Mouse (Mus musculus) embryonic facial prominence, embryonic 10.5 days (tissue): ENCODE results near the gene Mycbp2. TPM values are rescaled to one million over a fixed set of nuclear protein-coding genes. Genes with fewer than 3 reads are reported as not detected.

Experiments
- DNase-seq: peaks from one replicate; pipeline ENCODE4 v3.0.0-alpha.2; 2017; ENCODE audit warnings: low spot score
- H3K27ac ChIP-seq: fragments of 300-500 bp; sonication (generic); replicated peaks from 2 replicates; pipeline ENCODE4 v1.5.1; 2016; ENCODE audit warnings: mild to moderate bottlenecking
- H3K27me3 ChIP-seq: fragments of 300-500 bp; sonication (generic); replicated peaks from 2 replicates; pipeline ENCODE4 v1.6.1; 2016; ENCODE audit warnings: low read depth, mild to moderate bottlenecking; ENCODE audit not compliant: poor library complexity, severe bottlenecking
- H3K36me3 ChIP-seq: fragments of 300-500 bp; sonication (generic); replicated peaks from 2 replicates; pipeline ENCODE4 v1.6.1; 2016; ENCODE audit warnings: mild to moderate bottlenecking, moderate library complexity
- H3K4me1 ChIP-seq: fragments of 300-500 bp; sonication (generic); 2 replicates; pipeline ENCODE4 v1.6.1; 2016
- H3K4me3 ChIP-seq: fragments of 300-500 bp; sonication (generic); 2 replicates; pipeline ENCODE4 v1.5.1; 2016; ENCODE audit warnings: mild to moderate bottlenecking, moderate library complexity
- H3K9me3 ChIP-seq: fragments of 300-500 bp; sonication (generic); 2 replicates; pipeline ENCODE4 v1.6.1; 2016; ENCODE audit warnings: mild to moderate bottlenecking
- WGBS: fragments of 180-500 bp; shearing (Covaris S2); methylation state at CpG from one replicate; pipeline ENCODE4 v1.1.7; 2016; 5-methylcytosine and 5-hydroxymethylcytosine counted together
- polyA plus RNA-seq: library from polyadenylated mRNA; unstranded; fragments of >200 nt; fragmentation: Nextera tagmentation; extraction: Ambion mirVana; gene quantifications from 2 replicates; pipeline ENCODE4 v1.2.1, GENCODE M21; 2016

Gene Mycbp2
- polyA plus RNA-seq, 1 experiment from 2014 or later = 18.0 TPM

DNA sequence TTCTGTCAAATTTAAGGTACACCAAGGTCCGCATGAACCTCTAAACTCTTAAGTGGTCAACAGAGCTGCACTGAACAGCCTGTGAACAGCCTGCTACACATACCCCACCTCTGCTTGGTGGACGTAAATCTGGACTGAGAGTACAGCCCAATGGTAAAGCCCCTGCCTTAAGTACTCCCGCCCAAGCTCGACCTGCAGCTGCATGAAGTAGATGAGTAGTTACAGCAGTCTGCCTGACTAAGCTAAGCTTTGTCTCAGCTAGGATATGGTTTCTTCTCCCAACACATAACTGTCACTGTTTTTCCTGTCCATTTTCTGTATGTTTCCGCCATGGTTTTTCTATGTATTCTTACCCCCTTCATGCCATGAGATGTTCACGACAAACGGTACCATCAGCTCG lies 250.8 kb downstream of the Mycbp2 start:
- no peak for DNase-seq
- Histone ChIP-seq H3K27me3 (no peaks in the 10 kb centered on the region), H3K4me1 (peaks cover 16% of the 10 kb centered on the region), H3K9me3 (no peaks in the 10 kb centered on the region), H3K36me3 (peaks cover 54% of the 10 kb centered on the region), H3K27ac (no peak overlapping the region), H3K4me3 (no peak overlapping the region)
- WGBS = 91% methylated on average over 8 of the region's 8 CpGs

- H3K36me3 ChIP-seq = peaks cover 57% of the 10 kb centered on the region
- WGBS = 93% methylated on average over 8 of the region's 8 CpGs
- no peaks in the 10 kb centered on the region for H3K9me3 ChIP-seq
- no peak for DNase-seq
- H3K27me3 ChIP-seq = no peaks in the 10 kb centered on the region
- peaks cover 16% of the 10 kb centered on the region for H3K4me1 ChIP-seq
- no peak overlapping the region for H3K27ac ChIP-seq
- no peak overlapping the region for H3K4me3 ChIP-seq
These were observed 251.6 kb downstream of the Mycbp2 start for GRCm38 (mm10) chr14:103095036-103095435.

- 77% methylated on average over 4 of the region's 4 CpGs for WGBS
- Histone ChIP-seq H3K4me1 (peaks cover 16% of the 10 kb centered on the region), H3K4me3 (no peak overlapping the region), H3K27me3 (no peaks in the 10 kb centered on the region), H3K27ac (no peak overlapping the region), H3K36me3 (peaks cover 68% of the 10 kb centered on the region), H3K9me3 (no peaks in the 10 kb centered on the region)
- DNase-seq = no peak
These were observed 252.9 kb downstream of the Mycbp2 start for GRCm38 (mm10) chr14:103093670-103094069.

DNA sequence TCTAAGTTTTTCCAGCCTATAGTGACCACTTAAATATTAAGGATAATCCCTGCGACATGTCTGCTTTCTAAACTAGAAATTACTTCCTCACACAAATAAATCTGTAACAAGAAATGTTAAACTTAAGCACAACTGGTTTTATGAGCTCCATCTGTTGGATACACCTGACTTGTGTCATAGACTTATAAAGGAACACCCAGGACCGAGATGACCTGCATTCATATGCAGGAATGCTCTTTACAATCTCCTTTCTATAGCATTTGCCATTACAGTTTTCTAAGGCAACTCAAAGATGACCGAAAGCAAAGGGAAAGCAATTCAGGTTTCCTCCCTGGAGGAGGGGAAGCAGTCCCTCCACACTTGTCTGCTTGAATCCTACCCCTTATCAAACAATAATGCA lies 253.4 kb downstream of the Mycbp2 start:
- H3K36me3 ChIP-seq = peaks cover 72% of the 10 kb centered on the region
- H3K27me3 ChIP-seq = no peaks in the 10 kb centered on the region
- no peak for DNase-seq
- no peak overlapping the region for H3K4me3 ChIP-seq
- WGBS = 92% methylated on average over 3 of the region's 3 CpGs
- H3K27ac ChIP-seq = no peak overlapping the region
- H3K9me3 ChIP-seq = no peaks in the 10 kb centered on the region
- peaks cover 16% of the 10 kb centered on the region for H3K4me1 ChIP-seq

DNA sequence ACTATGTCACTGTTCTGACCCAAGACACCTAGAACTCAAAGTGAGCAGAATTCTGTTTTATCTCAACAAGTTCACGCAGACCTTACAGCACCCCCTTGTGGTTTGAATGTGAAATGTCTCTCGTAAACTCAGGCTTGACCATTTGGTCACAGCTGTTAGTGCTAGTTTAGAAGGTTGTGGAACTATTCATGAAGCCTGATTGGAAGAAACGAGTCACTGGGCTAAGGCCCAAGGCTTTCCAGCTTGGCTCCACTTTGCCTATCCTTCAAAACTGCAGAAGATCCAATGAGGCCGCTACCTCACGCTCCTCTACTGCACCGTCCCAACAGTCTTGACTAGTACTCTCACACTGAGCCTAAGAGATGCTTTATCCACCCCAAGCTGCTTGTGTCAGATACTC lies 258.0 kb downstream of the Mycbp2 start:
- DNase-seq = no peak
- Histone ChIP-seq H3K36me3 (peaks cover 89% of the 10 kb centered on the region), H3K4me1 (no peaks in the 10 kb centered on the region), H3K27me3 (no peaks in the 10 kb centered on the region), H3K27ac (no peak overlapping the region), H3K4me3 (no peak overlapping the region), H3K9me3 (no peaks in the 10 kb centered on the region)
- WGBS = 78% methylated on average over 6 of the region's 6 CpGs

GRCm38 (mm10) chr14:103087846-103088245 lies 258.8 kb downstream of the Mycbp2 start:
- no peak for DNase-seq
- WGBS = 92% methylated on average over 5 of the region's 5 CpGs
- Histone ChIP-seq H3K9me3 (no peaks in the 10 kb centered on the region), H3K27me3 (no peaks in the 10 kb centered on the region), H3K4me1 (no peaks in the 10 kb centered on the region), H3K27ac (no peak overlapping the region), H3K4me3 (no peak overlapping the region), H3K36me3 (peaks cover 89% of the 10 kb centered on the region)

DNA sequence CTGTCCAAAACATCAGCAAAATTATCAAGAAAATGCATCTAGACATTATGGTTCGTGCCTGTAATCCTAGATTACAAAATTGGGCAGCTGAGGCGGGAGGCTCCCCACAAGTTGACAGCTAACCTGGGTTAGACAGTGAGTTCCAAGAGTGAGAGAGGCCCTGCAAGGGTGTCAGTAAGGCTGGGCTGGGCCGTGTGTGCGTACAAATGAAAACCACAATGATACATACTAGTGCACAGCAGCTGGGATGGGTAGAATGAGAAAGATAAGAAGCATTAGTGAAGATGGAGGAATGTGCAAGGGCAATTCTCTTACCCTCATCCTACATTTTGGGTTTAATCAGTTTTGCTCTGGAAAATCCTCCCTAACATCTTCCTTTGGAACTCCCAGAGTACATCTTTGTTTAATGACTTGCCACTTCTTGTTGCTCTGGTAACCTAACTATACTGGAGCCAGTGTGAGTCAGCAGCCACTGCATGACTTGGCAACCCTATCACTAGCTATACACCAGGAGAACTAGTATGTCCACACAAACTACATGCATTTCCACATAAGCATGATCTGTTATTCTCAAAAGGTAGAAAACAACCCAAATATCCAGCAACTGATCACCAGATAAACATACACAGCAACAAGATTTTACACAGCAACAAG lies 259.8 kb downstream of the Mycbp2 start:
- Histone ChIP-seq H3K36me3 (peaks cover 89% of the 10 kb centered on the region), H3K27me3 (no peaks in the 10 kb centered on the region), H3K4me1 (no peaks in the 10 kb centered on the region), H3K9me3 (no peaks in the 10 kb centered on the region), H3K27ac (no peak overlapping the region), H3K4me3 (no peak overlapping the region)
- 93% methylated on average over 4 of the region's 4 CpGs for WGBS
- no peak for DNase-seq

- DNase-seq = no peak
- peaks cover 85% of the 10 kb centered on the region for H3K36me3 ChIP-seq
- no peaks in the 10 kb centered on the region for H3K4me1 ChIP-seq
- H3K27me3 ChIP-seq = no peaks in the 10 kb centered on the region
- no peaks in the 10 kb centered on the region for H3K9me3 ChIP-seq
- H3K4me3 ChIP-seq = no peak overlapping the region
- 85% methylated on average over 1 of the region's 1 CpGs for WGBS
- H3K27ac ChIP-seq = no peak overlapping the region
These were observed 260.6 kb downstream of the Mycbp2 start for GRCm38 (mm10) chr14:103085840-103086533.

DNA sequence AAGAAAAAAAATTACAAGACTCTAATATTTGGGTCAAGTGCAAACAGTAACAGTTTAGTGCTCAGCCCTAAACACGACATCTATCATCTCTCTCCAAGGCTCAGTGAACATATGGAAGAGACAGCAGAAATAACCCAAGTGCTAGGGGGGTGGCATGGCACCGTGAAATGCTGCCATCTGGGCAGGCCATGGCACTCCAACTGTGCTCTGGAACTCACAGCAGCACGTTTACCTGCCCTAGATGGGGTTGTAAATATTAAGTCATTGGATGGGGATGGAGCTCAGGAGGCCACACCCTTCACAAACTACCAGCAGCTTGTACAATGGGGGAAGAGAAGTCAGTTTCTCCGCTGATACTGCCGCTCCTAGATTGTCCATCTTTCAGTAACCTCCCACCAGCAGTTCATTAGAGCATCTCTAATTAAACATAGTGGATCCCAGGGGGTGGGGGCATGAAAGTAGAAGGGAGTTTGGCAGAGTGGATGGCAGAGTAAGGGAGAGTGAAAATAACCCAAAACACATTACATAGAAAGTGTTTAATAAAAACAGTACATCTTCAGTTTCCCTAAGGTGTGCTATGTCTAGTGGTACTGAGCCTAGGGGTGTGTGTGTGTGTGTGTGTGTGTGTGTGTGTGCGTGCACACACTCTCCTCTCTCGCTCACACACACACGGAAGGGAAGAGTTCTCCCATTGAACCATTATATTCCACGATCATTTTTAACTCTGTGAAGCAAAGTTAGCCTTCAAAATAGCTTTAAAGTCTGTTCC lies 267.2 kb downstream of the Mycbp2 start:
- Histone ChIP-seq H3K27ac (no peak overlapping the region), H3K4me1 (no peaks in the 10 kb centered on the region), H3K27me3 (no peaks in the 10 kb centered on the region), H3K4me3 (no peak overlapping the region), H3K36me3 (peaks cover 79% of the 10 kb centered on the region), H3K9me3 (no peaks in the 10 kb centered on the region)
- 90% methylated on average over 9 of the region's 9 CpGs for WGBS
- DNase-seq = no peak

DNA sequence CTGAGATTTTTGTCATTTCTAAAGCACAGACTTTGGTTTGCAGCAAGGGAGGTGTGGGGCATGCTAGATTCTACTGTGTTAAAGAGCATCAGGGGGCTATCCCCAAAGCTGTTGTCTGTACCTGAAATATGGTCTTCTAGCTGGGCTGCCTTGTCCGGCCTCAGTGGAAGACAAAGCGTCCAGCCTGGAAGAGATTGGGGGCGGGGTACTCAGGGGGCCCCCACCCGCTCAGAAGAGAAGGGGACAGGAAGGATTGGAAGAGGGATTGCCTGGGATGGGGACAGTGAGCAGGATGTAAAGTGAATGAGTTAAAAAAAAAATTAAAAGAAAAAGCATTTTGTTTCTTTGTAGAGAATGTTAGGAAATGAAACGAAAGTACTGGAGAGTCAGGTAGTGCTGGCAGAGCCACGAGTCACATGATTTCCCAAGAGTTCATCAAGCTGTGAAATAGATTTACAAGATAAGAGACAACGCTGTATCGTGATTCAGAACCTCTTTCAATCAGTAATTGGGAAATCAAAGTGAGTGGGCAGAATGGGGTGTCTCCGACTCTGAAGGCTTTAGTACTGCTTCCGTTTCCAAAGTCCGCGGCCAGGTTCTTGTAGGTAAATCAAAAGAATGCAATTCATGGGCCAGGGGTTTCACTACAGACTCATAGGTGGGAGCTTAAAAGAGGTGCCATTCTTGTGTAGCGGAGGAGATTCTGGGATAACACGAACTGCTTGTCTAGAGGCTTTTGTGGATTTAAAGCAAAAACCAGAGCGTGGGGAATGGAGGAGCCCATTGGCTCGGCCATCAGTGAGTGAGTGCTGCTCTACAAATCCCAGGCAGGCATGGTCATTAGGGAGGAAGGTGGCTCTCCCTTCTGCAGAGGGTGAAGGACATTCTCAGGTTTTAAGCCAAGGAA lies 268.4 kb downstream of the Mycbp2 start:
- no peak overlapping the region for H3K27ac ChIP-seq
- no peaks in the 10 kb centered on the region for H3K27me3 ChIP-seq
- no peaks in the 10 kb centered on the region for H3K4me1 ChIP-seq
- H3K9me3 ChIP-seq = no peaks in the 10 kb centered on the region
- peaks cover 79% of the 10 kb centered on the region for H3K36me3 ChIP-seq
- no peak for DNase-seq
- WGBS = 90% methylated on average over 16 of the region's 16 CpGs
- H3K4me3 ChIP-seq = no peak overlapping the region

DNA sequence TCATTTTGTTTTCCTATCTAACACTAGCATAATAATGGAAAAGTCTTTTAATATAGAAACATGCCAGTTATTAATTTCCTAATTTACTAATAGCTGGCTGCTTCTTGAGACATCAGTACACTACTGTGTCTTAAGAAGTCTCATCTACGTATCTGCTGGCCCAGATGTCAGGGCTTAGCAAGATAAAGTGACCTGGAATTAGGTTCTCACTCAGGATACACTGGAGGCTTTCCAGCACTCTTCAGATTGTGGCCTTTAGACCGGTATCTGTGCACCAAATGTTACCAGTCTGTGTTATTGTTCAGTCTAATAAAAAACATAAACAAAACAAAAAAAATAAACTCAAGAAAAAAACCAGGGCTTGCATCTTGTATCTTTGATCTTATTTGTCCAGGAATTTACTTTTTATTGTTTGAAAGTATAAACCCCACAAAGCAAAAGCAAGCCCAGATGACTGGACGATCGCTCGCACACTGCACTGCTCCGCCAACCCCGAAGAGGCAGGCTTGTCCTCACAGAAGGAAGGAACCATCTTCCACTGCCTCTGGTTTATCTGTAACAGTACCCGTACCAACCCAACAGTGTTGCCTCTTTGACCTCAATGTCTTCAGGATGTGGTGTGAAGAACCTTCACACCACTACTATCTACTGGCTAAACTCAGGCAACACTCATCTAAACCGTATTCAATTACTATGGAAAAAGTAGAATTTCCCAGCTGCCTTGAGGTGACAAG lies 269.2 kb downstream of the Mycbp2 start:
- Histone ChIP-seq H3K4me1 (no peaks in the 10 kb centered on the region), H3K27ac (no peak overlapping the region), H3K27me3 (no peaks in the 10 kb centered on the region), H3K36me3 (peaks cover 79% of the 10 kb centered on the region), H3K9me3 (no peaks in the 10 kb centered on the region), H3K4me3 (no peak overlapping the region)
- no peak for DNase-seq
- 90% methylated on average over 9 of the region's 9 CpGs for WGBS
